Mouse (Mus musculus) CD4-positive, CD25-positive, alpha-beta regulatory T cell, adult 2 months (primary cell): ENCODE data around the gene Tagln3.

Source experiments
- DNase-seq: peaks from one replicate; pipeline ENCODE4 v3.0.0-alpha.2; 2012; ENCODE audit warnings: low read depth, low spot score

Gene Tagln3

DNA sequence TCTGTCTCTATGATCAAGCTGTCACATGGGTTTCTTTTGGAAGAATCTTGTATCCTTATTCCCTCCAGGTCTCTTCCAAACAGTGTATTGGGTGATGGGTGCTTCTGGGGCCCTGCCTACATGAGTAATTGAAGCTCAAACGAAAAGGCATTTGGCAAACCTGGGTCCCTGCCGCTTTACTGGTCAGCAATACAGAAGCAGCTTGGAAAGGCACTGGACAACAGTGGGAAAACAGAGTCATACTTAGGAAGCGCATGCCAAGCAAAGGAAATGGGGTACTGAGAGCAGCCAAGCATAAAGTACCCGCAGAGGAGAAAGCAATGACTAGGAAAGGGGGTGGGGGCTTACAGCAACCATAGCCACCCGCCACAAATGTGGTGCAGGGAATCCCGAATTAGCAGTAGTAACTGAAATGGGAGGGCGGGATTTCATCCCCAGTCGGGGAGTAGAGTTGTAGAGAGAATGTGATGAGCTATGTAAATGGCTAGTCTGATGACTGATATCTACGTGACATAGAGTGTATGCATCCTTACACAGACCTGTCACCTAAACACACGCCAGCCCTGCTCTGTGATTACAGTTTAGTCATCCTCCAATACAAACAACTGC, 4.3 kb downstream of the Tagln3 start:
- DNase-seq: no peak

DNA sequence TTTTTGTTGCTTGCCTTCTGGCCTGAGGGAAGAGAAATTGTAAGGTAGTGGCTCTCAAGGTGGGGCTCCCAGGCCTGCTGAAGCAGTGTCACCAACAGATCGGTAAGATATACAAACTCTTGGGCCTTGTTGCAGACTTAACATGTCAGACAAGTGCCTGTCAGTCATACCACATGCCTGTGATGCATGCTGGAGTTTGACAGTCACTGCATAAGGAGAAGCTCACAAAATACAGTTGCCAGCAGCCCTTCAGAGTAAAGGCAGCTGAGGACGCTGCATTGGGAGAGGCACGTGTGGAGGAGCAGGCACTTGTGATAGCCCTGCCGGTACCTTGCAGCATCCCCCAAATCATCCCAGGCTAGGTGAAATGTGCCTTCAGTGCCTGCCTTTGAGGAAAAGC, 6.1 kb downstream of the Tagln3 start:
- DNase-seq: no peak

DNA sequence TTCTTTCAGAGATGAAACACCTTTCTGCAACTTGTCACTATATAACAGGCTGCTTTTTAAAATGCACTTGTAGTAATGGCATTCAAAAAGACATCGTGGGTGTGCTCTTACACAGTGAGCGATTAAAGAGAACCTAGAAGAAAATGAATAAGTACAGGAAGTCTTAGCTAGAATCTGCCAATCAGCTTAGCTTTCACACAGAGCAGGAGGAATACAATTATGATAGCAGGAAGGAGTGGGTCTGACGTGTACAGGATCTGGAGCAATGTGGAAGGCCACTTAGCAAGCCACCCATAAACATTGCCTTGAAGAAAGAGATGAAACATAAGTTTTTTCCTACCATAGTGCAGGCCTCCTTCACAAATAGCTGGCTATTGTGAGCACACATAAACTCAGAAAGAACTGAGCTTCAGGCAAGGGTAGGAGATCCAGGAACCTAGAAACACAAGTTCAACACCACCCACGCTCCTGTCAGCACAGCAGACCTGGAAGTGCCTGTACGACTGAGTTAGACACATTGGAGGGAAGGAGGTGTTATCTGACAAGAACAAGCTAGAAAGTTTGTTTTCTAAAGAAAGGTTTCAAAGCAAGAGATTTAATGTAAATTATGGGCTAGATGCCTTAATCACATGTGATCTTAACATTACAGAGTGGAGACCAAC, 9.8 kb downstream of the Tagln3 start:
- DNase-seq: no peak

DNA sequence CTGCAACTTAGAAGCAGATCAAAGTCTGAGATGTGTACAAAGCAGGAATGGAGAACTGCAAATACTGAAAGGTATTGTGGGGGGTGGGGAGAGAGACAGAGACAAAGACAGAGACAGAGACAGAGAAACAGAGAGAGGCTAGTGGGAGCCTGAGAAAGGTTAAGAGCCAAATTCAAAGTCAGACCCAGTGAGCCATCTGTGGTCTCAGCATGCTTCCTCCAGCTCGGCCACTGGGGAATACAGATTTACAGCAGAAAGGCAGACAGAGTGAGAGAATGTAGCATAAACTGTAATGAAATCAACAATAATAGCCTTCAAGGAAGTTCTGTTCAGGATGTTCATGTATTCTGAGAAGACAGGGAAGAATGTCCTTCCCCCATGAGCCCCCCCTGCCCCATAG, 10.5 kb downstream of the Tagln3 start:
- DNase-seq: no peak

DNA sequence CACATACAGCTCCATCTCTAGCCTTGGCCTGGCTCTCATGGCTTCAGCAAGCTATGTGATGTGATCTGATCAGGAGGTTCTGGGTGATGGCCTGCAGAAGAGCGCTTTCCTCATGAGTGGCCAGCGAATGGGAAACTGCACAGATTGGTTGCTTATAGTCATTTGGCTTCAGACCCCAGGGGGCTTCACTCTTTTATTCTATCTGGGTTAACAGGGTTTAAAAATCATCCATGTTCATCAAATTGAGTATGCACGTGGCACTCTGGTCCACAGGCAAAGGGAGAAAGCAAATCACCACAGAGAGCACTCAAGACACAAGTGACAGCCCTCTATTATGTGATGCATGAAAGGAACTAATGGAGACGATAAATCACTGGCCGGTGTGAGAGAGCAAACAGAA, 11.1 kb downstream of the Tagln3 start:
- no peak for DNase-seq

DNA sequence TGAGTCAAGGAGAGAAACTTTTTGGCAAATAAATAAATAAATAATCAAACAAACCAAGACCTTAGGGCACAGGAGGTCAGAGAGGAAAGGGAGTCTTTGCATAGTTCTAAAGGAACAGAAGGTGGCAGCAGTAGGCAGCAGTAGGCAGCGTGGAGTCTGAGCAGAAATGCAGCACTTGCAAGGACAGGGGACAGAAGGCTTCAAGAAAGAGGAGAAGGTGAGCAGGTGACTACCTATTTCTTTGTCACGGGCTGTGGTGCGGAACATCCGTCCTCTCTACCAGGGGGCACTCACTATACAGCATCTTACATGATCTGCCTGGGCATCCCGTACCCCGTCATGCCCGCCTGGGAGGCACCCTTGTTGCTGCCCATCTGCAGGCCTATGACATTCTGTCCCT, 13.1 kb downstream of the Tagln3 start:
- peak; percentile 8 for DNase-seq

DNA sequence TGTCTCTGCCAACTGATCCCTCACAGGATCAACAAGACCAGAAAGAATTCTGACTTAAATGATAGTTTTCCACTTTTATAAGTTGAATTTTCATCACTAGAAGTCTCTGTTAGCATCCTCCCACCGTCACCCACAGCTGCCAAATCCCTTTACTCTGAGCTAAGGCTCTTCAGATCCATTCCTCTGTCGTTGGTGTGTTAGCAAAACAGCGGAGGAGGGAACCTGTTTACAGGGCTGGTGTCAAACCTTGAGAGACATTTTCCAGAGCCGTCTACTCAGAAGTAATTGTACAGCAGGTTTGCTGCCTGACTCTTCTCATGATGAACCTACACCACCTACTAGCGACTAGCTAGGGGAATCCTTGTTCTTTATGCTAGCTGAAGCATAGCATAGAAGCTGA, 25.1 kb downstream of the Tagln3 start:
- no peak for DNase-seq

DNA sequence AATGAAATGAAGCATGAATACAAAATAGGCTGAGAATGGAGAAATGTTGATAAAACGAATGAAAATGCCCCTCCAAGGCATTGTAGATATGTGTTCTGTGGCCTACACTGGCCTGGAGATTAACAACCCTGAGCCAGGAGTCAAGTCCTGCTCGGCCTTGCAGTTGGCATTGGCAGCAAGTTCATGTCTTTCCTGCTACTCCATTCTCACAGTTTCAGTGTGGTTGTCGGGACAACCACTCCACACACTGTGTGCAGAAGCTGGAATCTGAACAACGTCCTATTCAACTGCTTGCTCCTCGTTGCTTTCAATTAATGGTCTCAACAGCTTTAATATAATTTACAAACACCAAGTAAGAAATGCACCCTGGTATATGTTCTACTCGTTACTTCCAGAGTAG, 26.4 kb downstream of the Tagln3 start:
- DNase-seq: no peak

DNA sequence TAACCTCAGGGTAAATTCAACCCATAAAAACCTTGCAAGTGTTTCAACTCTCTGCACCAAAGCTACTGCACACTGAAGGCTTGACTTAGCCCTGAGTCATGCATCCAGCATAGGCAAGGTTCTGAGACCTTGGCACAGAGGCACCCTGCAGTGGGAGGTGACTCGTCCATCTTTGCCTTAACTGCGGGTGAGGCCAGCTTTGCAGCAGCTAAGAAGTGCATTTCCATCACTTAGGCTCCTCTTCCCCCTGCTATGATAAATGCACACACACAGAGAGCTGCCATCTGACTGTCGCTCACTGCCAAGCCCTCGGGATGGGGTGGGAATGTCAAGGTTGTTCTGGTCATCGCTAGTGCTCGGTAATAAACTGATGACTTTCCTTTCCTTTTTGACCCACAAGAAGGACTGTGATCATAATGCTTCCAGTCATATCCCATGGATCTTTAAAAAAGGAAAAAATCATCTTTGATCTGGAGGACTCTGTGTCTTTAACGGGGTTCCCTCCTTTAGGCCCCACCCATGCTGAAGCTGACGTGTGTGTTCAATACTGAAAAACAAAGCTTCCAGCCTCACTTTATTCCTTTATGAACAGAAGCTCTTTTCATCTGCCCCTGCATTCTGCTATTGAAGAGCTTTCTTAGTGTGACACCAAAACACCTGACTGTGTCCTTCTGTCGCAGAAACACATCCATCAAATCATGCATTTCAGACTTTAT, 28.8 kb downstream of the Tagln3 start:
- no peak for DNase-seq

DNA sequence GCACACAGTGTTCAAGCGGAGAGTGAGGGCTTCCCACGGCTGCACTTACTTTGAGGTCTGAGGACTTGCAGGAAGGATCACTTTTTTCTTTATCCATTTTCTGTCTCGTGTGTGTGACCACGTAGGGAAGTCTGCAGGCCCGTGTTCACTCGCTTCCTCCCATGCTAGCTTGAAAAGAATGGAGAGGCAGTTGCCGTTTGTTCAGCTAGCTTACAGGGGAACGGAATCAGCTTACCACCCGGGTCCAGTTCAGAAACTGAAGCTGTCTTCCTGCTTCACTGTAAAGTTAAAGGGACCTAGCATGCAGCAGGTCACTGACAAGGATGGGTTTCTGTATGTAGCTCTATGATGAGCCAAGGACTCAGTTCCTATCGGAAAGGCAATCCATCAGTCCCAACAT, 30.9 kb downstream of the Tagln3 start, which contains the start of gene Tmprss7:
TSS of gene Tmprss7 (minus strand) at position 101 of the 400 bp plus-strand sequence.
- no peak for DNase-seq

DNA sequence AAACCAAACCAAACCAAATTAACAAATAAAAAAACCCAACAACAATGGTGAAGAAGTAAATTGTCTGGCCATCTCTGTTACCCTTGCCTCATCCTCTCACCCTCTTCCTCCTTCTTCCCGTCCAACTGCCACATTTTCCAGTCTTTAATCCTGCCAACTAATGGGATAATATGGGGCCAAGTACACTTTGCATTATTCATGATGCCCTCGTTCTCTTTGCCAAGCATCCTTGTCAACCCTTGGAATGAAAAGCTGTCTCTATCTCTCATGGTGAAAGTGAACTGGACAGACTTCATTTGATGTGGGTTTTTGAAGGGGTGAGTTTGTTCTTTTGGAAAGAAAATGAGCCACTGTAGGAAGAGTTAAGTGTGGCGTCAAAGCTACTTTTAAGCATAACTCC, 31.6 kb downstream of the Tagln3 start:
- no peak for DNase-seq

DNA sequence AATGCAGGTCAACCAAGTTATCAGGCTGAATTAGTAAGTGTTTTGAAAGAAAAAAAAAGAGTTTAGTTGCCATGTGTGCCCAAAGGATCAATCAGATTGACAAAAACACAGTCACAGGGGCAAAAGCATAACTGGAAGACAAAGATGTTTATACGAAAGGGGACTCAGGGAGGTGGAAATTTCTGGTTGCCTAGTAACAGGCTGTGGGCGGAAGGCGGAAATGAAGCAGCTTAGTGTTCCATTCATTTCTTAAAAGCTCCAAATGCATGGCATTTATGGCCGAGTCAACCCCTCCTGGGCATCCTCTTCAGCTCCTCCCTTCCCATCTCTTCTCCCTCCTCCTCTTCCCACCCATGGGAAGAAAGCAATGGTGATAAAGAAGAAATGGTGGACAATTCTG, 34.2 kb downstream of the Tagln3 start:
- DNase-seq: peak; percentile 83

DNA sequence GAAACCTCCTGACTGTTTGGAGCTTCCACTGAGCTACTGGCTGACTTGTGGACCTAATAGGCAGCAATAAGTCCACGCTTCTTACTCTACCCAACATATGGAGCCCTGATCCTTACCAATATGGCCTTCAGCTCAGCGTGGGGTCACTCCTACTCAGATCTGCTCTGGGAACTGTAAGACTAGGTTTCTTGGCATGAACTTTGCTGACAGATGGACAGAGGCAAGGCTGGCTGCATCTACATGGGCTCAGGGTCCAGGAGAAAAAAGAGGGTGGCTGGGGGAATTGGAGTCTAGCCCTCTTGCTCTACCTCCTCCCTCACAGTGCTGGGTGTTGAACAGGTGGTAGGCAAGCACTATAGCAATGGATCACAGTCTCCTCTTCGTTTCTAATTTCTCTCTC, 37.6 kb downstream of the Tagln3 start:
- no peak for DNase-seq

DNA sequence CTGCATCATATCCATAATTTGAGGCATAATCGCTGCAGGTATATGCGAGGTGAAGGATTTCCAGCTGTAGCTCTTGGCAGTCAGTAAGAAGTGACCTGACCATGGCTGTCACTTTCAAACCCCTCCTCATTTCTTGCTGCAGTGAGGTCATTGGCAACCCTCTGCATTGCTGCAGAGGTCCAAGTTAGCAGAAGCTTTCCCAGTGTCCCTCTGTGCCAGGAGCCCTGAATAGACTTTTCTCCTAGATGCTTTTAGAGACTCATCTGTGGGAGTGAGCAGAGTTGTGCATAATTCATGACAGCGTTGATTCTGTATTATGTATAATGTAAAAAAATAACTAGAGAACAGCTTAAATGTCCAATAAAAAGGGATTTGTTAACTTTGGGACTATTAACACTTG, 39.1 kb downstream of the Tagln3 start:
- DNase-seq: no peak

DNA sequence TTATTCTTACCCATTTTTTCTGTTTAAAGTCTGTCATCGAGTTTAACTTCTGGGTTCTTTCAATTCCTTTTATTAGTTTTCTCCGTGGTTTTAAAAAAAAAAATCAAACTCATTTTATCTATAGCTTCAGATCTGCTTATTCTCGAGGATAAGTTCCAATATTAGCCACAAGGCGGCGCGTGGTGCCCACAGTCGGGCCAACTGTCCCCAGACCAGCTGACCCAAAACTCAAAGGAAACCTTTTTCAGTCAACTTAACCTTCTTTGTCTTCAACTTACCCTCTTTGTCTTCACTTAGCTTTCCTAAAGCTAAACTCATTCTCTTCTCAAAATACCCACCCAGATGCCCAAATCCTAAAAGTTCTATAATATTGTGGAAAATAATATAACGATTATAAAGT, 39.6 kb downstream of the Tagln3 start:
- peak; percentile 65 for DNase-seq

DNA sequence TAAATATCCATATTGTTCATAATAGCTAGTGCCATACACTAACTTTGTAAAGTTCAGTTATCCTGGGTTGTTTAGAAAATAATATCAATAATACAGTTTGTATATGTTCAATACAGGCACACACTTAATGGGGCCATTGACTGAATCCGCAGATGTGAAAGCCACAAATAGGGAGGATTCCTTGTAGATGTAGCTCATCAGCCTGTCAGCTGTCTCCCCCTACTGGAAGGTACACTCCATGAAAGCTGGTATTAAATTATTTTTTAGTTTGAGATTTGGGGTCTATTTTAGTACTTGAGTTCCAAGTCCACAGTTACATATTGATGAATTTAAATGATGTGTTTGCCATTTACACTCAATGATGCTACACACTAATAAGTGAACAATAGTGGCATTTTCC, 47.9 kb downstream of the Tagln3 start:
- DNase-seq: peak; percentile 39

DNA sequence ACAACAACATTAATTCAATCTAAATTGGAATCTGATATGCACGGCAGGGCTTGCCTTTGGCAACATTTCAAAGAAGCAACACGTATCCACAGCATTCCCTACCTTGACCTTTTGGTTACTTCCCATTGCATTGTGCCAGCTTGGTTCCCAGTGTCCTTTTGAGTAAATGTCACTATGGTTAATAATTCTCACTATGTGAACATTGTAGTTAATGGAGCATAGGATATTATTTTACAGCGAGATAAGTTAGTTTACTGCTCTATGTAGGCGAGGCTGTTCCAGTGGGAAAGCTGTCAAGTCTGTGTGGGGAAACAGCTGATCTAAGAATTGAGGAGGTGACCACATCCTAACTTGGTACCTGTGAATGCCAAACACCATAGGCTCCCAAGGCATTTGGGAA, 54.4 kb downstream of the Tagln3 start:
- DNase-seq: no peak

DNA sequence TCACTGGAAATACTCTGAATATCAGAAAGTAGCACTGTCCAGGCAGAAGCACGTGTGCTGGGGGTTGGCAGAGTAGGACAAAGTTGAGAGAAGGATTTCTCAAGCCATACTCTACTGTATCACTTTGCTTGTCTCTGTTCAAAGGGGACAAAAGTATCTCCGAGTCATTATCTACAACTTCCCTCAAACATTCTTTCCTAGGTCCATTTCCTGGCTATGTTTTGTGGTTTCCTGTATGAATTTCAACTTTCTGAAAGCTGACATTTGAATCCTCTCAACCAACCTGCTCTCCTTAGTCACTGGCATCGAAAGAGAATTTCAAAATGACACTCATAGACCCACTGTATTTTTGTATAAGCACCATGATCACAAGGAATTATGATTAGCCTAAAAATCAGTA, 56.2 kb downstream of the Tagln3 start:
- DNase-seq: no peak

DNA sequence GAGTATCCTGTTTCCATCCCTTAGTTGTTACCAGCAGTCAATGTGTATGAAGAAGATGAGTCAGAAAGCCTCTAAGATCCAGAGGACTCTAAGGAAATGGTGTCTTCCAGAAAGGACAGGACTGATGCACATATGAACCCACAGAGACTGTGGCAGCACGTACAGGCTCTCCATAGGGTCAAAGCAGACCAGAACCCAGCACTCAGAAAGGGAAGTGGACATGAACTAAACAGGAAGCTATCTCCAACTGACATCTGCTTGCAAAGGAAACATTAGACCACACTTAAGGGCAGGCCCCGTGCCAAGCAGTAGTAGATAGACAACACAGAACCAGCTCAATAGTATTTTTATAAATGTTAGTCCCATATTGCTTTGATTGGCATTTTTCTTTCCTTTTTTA, 58.3 kb downstream of the Tagln3 start:
- DNase-seq: peak; percentile 10

DNA sequence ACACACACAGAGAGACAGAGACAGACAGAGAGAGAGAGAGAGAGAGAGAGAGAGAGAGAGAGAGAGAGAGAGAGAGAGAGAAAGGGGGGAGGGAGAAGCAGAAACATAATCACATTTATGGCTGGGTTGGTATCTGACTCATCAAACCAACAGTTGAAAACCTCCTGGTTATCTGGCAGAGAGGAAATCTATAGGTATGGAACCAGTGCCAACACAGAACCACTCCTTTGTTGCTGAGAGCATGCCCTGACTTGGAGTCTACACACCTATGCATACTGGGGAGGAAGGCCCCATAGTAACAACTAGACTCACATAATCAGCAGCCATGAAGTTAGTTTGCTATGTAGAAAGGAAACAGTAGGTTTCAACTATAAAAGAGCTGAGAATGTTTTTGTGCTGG, 62.0 kb downstream of the Tagln3 start:
- DNase-seq: no peak
